8 mouse cellular contexts compared by ENCODE assay signal in the genomic region with DNA sequence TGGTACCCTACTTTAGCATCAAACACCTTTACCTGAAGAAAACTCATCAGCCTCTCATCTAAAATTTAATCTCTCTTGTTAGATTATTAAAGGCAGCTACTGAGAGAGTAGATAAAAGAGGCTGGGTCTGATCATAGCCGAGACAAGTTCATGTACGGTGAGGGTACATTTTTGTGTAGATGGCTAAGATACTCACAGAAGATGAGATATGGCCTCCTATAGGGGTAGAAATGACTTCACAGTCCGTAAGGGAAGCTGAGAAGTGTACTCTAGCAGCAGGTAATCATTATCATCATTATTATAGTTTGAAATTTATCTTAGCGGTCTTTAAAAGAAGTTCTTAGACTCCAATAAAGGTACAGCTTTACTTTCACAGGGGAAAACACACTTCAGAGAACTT. TPM values are rescaled to one million over a fixed set of nuclear protein-coding genes. Genes with fewer than 3 reads are reported as not detected.
A peak's percentile ranks its signal among the peaks of the same experiment; 100 is the strongest.
DNase-seq lines count a peak whose midpoint lies in the region; ATAC-seq and TF ChIP-seq lines count a peak whose summit lies in the region.

No protein-coding gene starts in this region.

- H3K4me3 ChIP-seq in layer of hippocampus, adult 2 months, result peak overlapping the region; percentile 92
- peak overlapping the region; percentile 82 for H3K4me3 ChIP-seq in forebrain, embryonic 12.5 days (replicated peaks)
- H3K4me3 ChIP-seq in intestine, embryonic 16.5 days (ENCODE audit: low read length), result peak overlapping the region; percentile 93
- H3K4me3 ChIP-seq in myocyte, result peak overlapping the region; percentile 66
- no peak overlapping the region for H3K4me3 ChIP-seq in thymus, adult 2 months (ENCODE audit: control insufficient read depth, insufficient read depth, low read length)

- DNase-seq in layer of hippocampus, adult 2 months (ENCODE audit: low spot score in 2 of 2), result no peak
- DNase-seq in layer of hippocampus, adult 11-12 months (ENCODE audit: low spot score), result no peak
- no peak for DNase-seq in thymus, adult 2 months
- DNase-seq in gastrocnemius, postnatal 10 days, result no peak
- DNase-seq in right cerebral cortex, adult 2 months (ENCODE audit: low spot score in 2 of 2), result no peak

- peaks cover 10% of the 10 kb centered on the region for H3K4me1 ChIP-seq in forebrain, embryonic 12.5 days
- peaks cover 13% of the 10 kb centered on the region for H3K4me1 ChIP-seq in intestine, embryonic 16.5 days (ENCODE audit: control insufficient read depth, insufficient read depth, low read length)
- peaks cover 4% of the 10 kb centered on the region for H3K4me1 ChIP-seq in thymus, adult 2 months (replicated peaks; ENCODE audit: control insufficient read depth, insufficient read depth, low read length)

- WGBS in forebrain, embryonic 12.5 days, result 72% methylated on average over 4 of the region's 4 CpGs
- 66% methylated on average over 4 of the region's 4 CpGs for WGBS in intestine, embryonic 16.5 days
- WGBS in thymus, adult 2 months, result 81% methylated on average over 4 of the region's 4 CpGs

- no peaks in the 10 kb centered on the region for H3K9me3 ChIP-seq in forebrain, embryonic 12.5 days
- no peaks in the 10 kb centered on the region for H3K9me3 ChIP-seq in intestine, embryonic 16.5 days (ENCODE audit: control insufficient read depth, low read length)

- H3K36me3 ChIP-seq in forebrain, embryonic 12.5 days (replicated peaks), result no peaks in the 10 kb centered on the region
- H3K36me3 ChIP-seq in intestine, embryonic 16.5 days (ENCODE audit: control insufficient read depth, insufficient read depth, low read length), result no peaks in the 10 kb centered on the region
- peaks cover 3% of the 10 kb centered on the region for H3K36me3 ChIP-seq in myocyte (ENCODE audit: control insufficient read depth, insufficient read depth)
- H3K36me3 ChIP-seq in thymus, adult 2 months (ENCODE audit: control insufficient read depth, insufficient read depth, low read length), result no peaks in the 10 kb centered on the region

- no peaks in the 10 kb centered on the region for H3K79me2 ChIP-seq in myocyte (ENCODE audit: control insufficient read depth, insufficient read depth)

- no peak overlapping the region for H3K9ac ChIP-seq in forebrain, embryonic 12.5 days
- H3K9ac ChIP-seq in intestine, embryonic 16.5 days (ENCODE audit: low read depth, low read length), result no peak overlapping the region

- peak; percentile 31 for ATAC-seq in forebrain, embryonic 12.5 days (ENCODE audit: low FRiP score)
- ATAC-seq in intestine, embryonic 16.5 days, result peak; percentile 43; the same call in 1 of the 2 replicates

- H3K4me2 ChIP-seq in forebrain, embryonic 12.5 days, result peak overlapping the region; percentile 83
- peak overlapping the region; percentile 81; the same call in 1 of the 2 replicates for H3K4me2 ChIP-seq in intestine, embryonic 16.5 days (ENCODE audit: low read depth, low read length)
- no peak overlapping the region for H3K4me2 ChIP-seq in myocyte (ENCODE audit: low read depth)

- H3K27ac ChIP-seq in layer of hippocampus, adult 2 months, result peak overlapping the region; percentile 76
- no peak overlapping the region for H3K27ac ChIP-seq in forebrain, embryonic 12.5 days
- H3K27ac ChIP-seq in intestine, embryonic 16.5 days (ENCODE audit: low read length), result no peak overlapping the region
- H3K27ac ChIP-seq in thymus, adult 2 months (ENCODE audit: control insufficient read depth, insufficient read depth, low read length), result no peak overlapping the region

- TF ChIP-seq POLR2A in myocyte (IDR thresholded peaks at IDR 0.05; ENCODE audit: insufficient read length, low read depth), result no peak
- no peak for TF ChIP-seq POLR2A in thymus, adult 2 months (IDR thresholded peaks at IDR 0.05; ENCODE audit: control insufficient read depth, extremely low read depth, insufficient read depth, low read length, poor library complexity)

- H3K27me3 ChIP-seq in forebrain, embryonic 12.5 days, result 0 out of 2 replicates have a peak, but pooled peaks cover 6% of the 10 kb centered on the region
- no peaks in the 10 kb centered on the region for H3K27me3 ChIP-seq in intestine, embryonic 16.5 days (replicated peaks; ENCODE audit: control insufficient read depth, insufficient read depth, low read length)
- no peaks in the 10 kb centered on the region for H3K27me3 ChIP-seq in myocyte (ENCODE audit: control insufficient read depth, insufficient read depth, insufficient read length)
- no peaks in the 10 kb centered on the region for H3K27me3 ChIP-seq in thymus, adult 2 months (ENCODE audit: control insufficient read depth, insufficient read depth, low read length)

- TF ChIP-seq CTCF in layer of hippocampus, adult 2 months (conservative IDR thresholded peaks at IDR 0.05), result no peak
- TF ChIP-seq CTCF in thymus, adult 2 months (IDR thresholded peaks at IDR 0.05; ENCODE audit: borderline replicate concordance, control insufficient read depth, extremely low read depth, insufficient read depth, low read length, poor library complexity), result no peak

- H3ac ChIP-seq in myocyte (ENCODE audit: control insufficient read depth, insufficient read length), result peak overlapping the region; percentile 96

TF ChIP-seq in myocyte, 11 proteins besides CTCF, POLR2A, EP300 and RAD21:
- TF ChIP-seq TCF12 (IDR thresholded peaks at IDR 0.05; ENCODE audit: insufficient read depth, poor library complexity, severe bottlenecking) (no peak), TCF3 (IDR thresholded peaks at IDR 0.05; ENCODE audit: insufficient read length, low read depth) (no peak), CEBPB (IDR thresholded peaks at IDR 0.05; ENCODE audit: insufficient read depth, poor library complexity, severe bottlenecking) (no peak), REST (IDR thresholded peaks at IDR 0.05; ENCODE audit: insufficient read depth, insufficient read length) (no peak), SRF (IDR thresholded peaks at IDR 0.05; ENCODE audit: control insufficient read depth, insufficient read length, low read depth) (no peak), MAX (IDR thresholded peaks at IDR 0.05; ENCODE audit: low read depth) (no peak), POLR2AphosphoS2 (IDR thresholded peaks at IDR 0.05; ENCODE audit: insufficient read length, low read depth) (no peak), MYOD1 (IDR thresholded peaks at IDR 0.05; ENCODE audit: control insufficient read depth in 1 of 3, insufficient read length in 2 of 3, low read depth in 2 of 3) (no peak), USF1 (IDR thresholded peaks at IDR 0.05; ENCODE audit: low read depth) (no peak)

RNA-seq across cellular contexts. Expression of a gene that starts 0.4 kb away (rescaled TPM):
- 10 to 100 TPM; 28.7 to 32.1 TPM for total RNA-seq in layer of hippocampus, adult 2 months (2021)
- 24.4 and 27.1 TPM in 2 replicates for polyA plus RNA-seq in forebrain, embryonic 12.5 days (2016; fragmentation: Nextera tagmentation; extraction: Ambion mirVana)
- 36.7 and 38.6 TPM in 2 replicates for polyA plus RNA-seq in intestine, embryonic 16.5 days (2015; fragmentation: Nextera tagmentation; extraction: Ambion mirVana)
- 46.8 TPM for polyA plus RNA-seq in myocyte (2012; fragmentation: generic; extraction: Trizol)
- polyA plus RNA-seq in thymus, adult 2 months (2012; rRNA removed), result 61.7 and 71.7 TPM in 2 replicates
- total RNA-seq in gastrocnemius, postnatal 10 days (2021), result 10 to 100 TPM; 12.0 to 13.8 TPM

RNA-seq across cellular contexts. Expression of a gene that starts 10.9 kb away (rescaled TPM):
- total RNA-seq in layer of hippocampus, adult 2 months (2021), result 1 to 10 TPM; 4.6 to 4.9 TPM
- 4.7 and 5.9 TPM in 2 replicates for polyA plus RNA-seq in forebrain, embryonic 12.5 days (2016; fragmentation: Nextera tagmentation; extraction: Ambion mirVana)
- 2.8 and 4.2 TPM in 2 replicates for polyA plus RNA-seq in intestine, embryonic 16.5 days (2015; fragmentation: Nextera tagmentation; extraction: Ambion mirVana)
- polyA plus RNA-seq in myocyte (2012; fragmentation: generic; extraction: Trizol), result 1.3 TPM
- 1.9 and 2.8 TPM in 2 replicates for polyA plus RNA-seq in thymus, adult 2 months (2012; rRNA removed)
- 1 to 10 TPM; 6.1 to 6.2 TPM for total RNA-seq in gastrocnemius, postnatal 10 days (2021)

RNA-seq across cellular contexts. Expression of a gene that starts 22.8 kb away (rescaled TPM):
- 1 to 10 TPM; 4.7 TPM for total RNA-seq in layer of hippocampus, adult 2 months (2021)
- polyA plus RNA-seq in forebrain, embryonic 12.5 days (2016; fragmentation: Nextera tagmentation; extraction: Ambion mirVana), result 10.2 and 11.2 TPM in 2 replicates
- 34.6 and 39.1 TPM in 2 replicates for polyA plus RNA-seq in intestine, embryonic 16.5 days (2015; fragmentation: Nextera tagmentation; extraction: Ambion mirVana)
- polyA plus RNA-seq in myocyte (2012; fragmentation: generic; extraction: Trizol), result 21.0 TPM
- 32.2 and 34.6 TPM in 2 replicates for polyA plus RNA-seq in thymus, adult 2 months (2012; rRNA removed)
- 10 to 100 TPM in 1 of 2 experiments, 1 to 10 TPM in 1; 9.7 to 13.4 TPM for total RNA-seq in gastrocnemius, postnatal 10 days (2021)

RNA-seq across cellular contexts. Expression of a gene that starts 29.2 kb away (rescaled TPM):
- 10 to 100 TPM; 12.2 to 15.9 TPM for total RNA-seq in layer of hippocampus, adult 2 months (2021)
- 9.3 and 12.8 TPM in 2 replicates for polyA plus RNA-seq in forebrain, embryonic 12.5 days (2016; fragmentation: Nextera tagmentation; extraction: Ambion mirVana)
- polyA plus RNA-seq in intestine, embryonic 16.5 days (2015; fragmentation: Nextera tagmentation; extraction: Ambion mirVana), result 39.5 and 42.2 TPM in 2 replicates
- polyA plus RNA-seq in myocyte (2012; fragmentation: generic; extraction: Trizol), result 12.0 TPM
- polyA plus RNA-seq in thymus, adult 2 months (2012; rRNA removed), result 54.8 and 59.7 TPM in 2 replicates
- 1 to 10 TPM; 6.6 to 7.0 TPM for total RNA-seq in gastrocnemius, postnatal 10 days (2021)
